Mouse (Mus musculus) gonadal fat pad, adult 2 months (tissue): ENCODE data around the gene Nfib. TPM values are rescaled to one million over a fixed set of nuclear protein-coding genes. Genes with fewer than 3 reads are reported as not detected.

Source experiments
- DNase-seq: peaks from one replicate; pipeline ENCODE4 v3.0.0-alpha.2; 2012; ENCODE audit warnings: low read depth
- polyA plus RNA-seq: library from polyadenylated mRNA; depleted of rRNA; stranded (reverse); fragments of >200 nt; gene quantifications from 2 replicates; pipeline ENCODE4 v1.2.3, GENCODE M21; 2012

Nfib gene
- polyA plus RNA-seq, 1 experiment: 26.3 TPM

GRCm38 (mm10) chr4:82593681-82594666 is 111.6 kb downstream of the Nfib start:
- DNase-seq: no peak

- DNase-seq: no peak
Measured at GRCm38 (mm10) chr4:82592086-82593030, 113.2 kb downstream of the Nfib start.

GRCm38 (mm10) chr4:82589345-82589890 is 116.1 kb downstream of the Nfib start:
- DNase-seq: no peak

GRCm38 (mm10) chr4:82588718-82589117 is 116.8 kb downstream of the Nfib start:
- no peak for DNase-seq

GRCm38 (mm10) chr4:82587146-82587870 is 118.2 kb downstream of the Nfib start:
- no peak for DNase-seq

- no peak for DNase-seq
Measured at GRCm38 (mm10) chr4:82586637-82587036, 118.9 kb downstream of the Nfib start.

GRCm38 (mm10) chr4:82585536-82585935 is 120.0 kb downstream of the Nfib start:
- no peak for DNase-seq

- DNase-seq: no peak
Measured at GRCm38 (mm10) chr4:82585056-82585455, 120.5 kb downstream of the Nfib start.

GRCm38 (mm10) chr4:82584548-82584947 is 121.0 kb downstream of the Nfib start:
- DNase-seq: no peak

GRCm38 (mm10) chr4:82573291-82573605 is 132.3 kb downstream of the Nfib start:
- DNase-seq: no peak

GRCm38 (mm10) chr4:82572410-82573290 is 132.9 kb downstream of the Nfib start:
- no peak for DNase-seq

- no peak for DNase-seq
Measured at GRCm38 (mm10) chr4:82558816-82559215, 146.7 kb downstream of the Nfib start.

- DNase-seq: no peak
Measured at GRCm38 (mm10) chr4:82555673-82556171, 149.8 kb downstream of the Nfib start.

- DNase-seq: no peak
Measured at GRCm38 (mm10) chr4:82553658-82554057, 151.9 kb downstream of the Nfib start.

- no peak for DNase-seq
Measured at GRCm38 (mm10) chr4:82552238-82552637, 153.3 kb downstream of the Nfib start.

- DNase-seq: no peak
Measured at GRCm38 (mm10) chr4:82549762-82550380, 155.7 kb downstream of the Nfib start.

- DNase-seq: no peak
Measured at GRCm38 (mm10) chr4:82548247-82548646, 157.3 kb downstream of the Nfib start.

GRCm38 (mm10) chr4:82543936-82544335 is 161.6 kb downstream of the Nfib start:
- DNase-seq: no peak

- DNase-seq: no peak
Measured at GRCm38 (mm10) chr4:82543398-82543740, 162.2 kb downstream of the Nfib start.
